Mouse (Mus musculus) gastrocnemius, adult 2 months (tissue): ENCODE results near the gene Gadd45a. TPM values are rescaled to one million over a fixed set of nuclear protein-coding genes. Genes with fewer than 3 reads are reported as not detected.
A peak's percentile ranks its signal among the peaks of the same experiment; 100 is the strongest.

Source experiments
- DNase-seq: peaks from one replicate; pipeline ENCODE4 v3.0.0; 2022
- H3K27ac ChIP-seq: fragments of 200-600 bp; 2 replicates; pipeline ENCODE4 v1.8.1; 2022; ENCODE audit warnings: mild to moderate bottlenecking
- H3K4me3 ChIP-seq: fragments of 200-600 bp; 2 replicates; pipeline ENCODE4 v1.8.1; 2022; ENCODE audit warnings: mild to moderate bottlenecking, moderate library complexity
- CTCF ChIP-seq: fragments of 200-600 bp; IDR thresholded peaks from 2 replicates; pipeline ENCODE4 v1.8.1; 2022; ENCODE audit warnings: antibody characterized with exemption, mild to moderate bottlenecking, moderate library complexity
- intact Hi-C: fragments of 180-260 bp; cut with DNase I; formaldehyde crosslinking; loops from one replicate; pipeline ENCODE4 v1.15.1; 2025
- long read RNA-seq, 2 experiments: library from polyadenylated mRNA; stranded (forward); transcript quantifications; one replicate each; pipeline ENCODE4 v2.0.0; 2021
- total RNA-seq, 2 experiments: library from RNA; stranded (reverse); gene quantifications; 2 replicates each; pipeline ENCODE4 v1.2.3; 2021

Gene Gadd45a
- total RNA-seq = 10 to 100 TPM; 27.6 to 38.9 TPM
- long read RNA-seq, experiment 1, transcript Gadd45a-201 (4 exons, 1,223 nt) = major isoform, 7 of 13 reads
- long read RNA-seq, experiment 1, partial matches to known transcripts = 0 of 13 reads
- long read RNA-seq, experiment 1, other reads (novel, unspliced or antisense) = 5 of 13 reads
- long read RNA-seq, experiment 2, transcript Gadd45a-201 (4 exons, 1,223 nt) = major isoform, 11 of 18 reads
- long read RNA-seq, experiment 2, partial matches to known transcripts = 0 of 18 reads
- long read RNA-seq, experiment 2, other reads (novel, unspliced or antisense) = 6 of 18 reads

DNA sequence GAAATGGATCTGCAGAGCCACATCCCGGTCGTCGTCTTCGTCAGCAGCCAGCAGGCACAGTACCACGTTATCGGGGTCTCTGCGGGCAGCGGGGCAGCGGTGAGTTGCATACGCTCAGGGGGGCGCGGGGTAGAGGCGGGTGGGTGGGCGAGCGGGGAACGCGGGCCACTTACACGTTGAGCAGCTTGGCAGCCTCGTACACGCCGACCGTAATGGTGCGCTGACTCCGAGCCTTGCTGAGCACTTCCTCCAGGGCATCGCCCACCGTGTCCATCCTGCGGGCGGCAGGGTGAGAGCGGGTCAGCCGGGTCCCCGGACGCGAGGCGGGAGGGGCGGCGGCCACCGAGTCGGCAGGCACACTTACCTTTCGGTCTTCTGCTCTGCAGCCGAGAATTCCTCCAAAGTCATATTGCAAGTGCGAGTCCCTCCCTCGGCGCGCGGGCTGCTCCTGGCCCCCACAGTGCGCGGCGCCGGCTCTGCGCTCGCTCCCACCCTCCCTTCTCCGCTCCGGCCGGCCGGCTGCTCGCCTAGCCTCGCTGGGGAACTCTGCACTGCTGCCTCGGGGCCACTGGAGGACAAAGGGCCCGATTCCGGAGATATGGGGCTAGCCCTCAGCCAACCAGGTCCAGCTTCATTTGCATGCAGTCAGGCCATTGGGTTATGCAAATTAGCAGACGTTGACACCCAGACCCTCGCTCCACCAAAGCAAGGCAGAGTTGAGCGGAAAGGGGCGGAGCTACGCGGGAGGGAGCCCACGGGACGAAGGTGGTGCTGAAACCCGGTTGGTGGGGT, at the start of gene Gadd45a:
Gene Gadd45a (minus strand): TSS at position 621 of the 792 bp plus-strand sequence.
- peak; percentile 96 for DNase-seq
- intact Hi-C loops = loop anchor here (1.0 to 5.0 kb wide), 5 partner anchors 65 to 120 kb away; no protein-coding TSS in a partner anchor
- Histone ChIP-seq H3K4me3 (peak within 1 kb of the TSS; percentile 90), H3K27ac (peak within 1 kb of the TSS; percentile 96)
- peak; percentile 27 for TF ChIP-seq CTCF

DNA sequence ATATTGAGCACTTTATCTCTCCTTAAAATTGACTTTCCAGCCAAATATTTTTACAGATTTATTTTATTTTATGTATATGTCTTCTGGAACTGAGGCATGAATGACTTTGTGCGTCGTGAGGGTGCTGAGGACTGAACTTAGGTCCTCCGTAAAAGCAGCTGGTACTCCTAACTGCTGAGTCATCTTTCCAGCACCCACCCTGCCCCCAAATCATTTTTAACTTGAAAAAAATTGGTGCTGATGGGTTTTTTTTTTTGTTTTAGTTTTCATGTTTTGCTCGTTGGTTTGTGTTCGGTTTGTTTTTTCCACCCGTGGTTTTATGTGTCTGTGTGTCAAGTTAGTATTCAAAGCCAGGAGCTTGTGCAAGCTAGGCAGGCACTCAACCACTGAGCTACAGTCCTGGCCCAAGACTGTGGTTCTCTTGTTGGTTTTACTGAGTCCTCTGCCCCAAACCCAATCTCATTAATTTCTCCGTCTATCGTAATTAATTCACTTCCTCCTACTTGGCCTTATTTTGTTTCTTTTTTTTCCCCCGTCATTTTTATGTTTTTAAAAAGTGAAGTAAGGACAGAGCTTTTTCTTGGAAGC, 48.7 kb upstream of the Gadd45a start:
- Histone ChIP-seq H3K27ac (no peak overlapping the region), H3K4me3 (no peak overlapping the region)
- no peak for DNase-seq
- intact Hi-C loops = no loop called here
- no peak for TF ChIP-seq CTCF

DNA sequence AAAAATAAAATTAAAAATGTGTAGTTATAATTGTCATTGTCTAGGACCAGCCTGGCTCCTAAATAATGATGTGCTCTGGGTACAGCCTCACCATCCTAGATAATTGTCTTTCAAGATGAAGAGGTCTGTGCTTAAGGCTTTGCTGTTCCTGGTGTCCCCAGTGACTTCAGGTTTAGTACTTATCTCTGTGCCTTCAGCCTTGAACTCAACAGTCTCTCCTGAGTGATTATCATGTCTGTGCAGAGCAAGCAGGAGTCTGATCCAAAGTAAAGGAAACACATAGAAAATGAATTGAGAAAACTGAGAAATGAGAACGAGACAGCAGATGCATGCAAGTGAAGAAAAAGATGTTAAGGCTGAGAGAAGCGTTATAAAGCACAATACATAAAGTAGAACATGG, 47.2 kb upstream of the Gadd45a start:
- no peak for TF ChIP-seq CTCF
- intact Hi-C loops = no loop called here
- no peak for DNase-seq
- no peak overlapping the region for H3K27ac ChIP-seq
- H3K4me3 ChIP-seq = no peak overlapping the region

DNA sequence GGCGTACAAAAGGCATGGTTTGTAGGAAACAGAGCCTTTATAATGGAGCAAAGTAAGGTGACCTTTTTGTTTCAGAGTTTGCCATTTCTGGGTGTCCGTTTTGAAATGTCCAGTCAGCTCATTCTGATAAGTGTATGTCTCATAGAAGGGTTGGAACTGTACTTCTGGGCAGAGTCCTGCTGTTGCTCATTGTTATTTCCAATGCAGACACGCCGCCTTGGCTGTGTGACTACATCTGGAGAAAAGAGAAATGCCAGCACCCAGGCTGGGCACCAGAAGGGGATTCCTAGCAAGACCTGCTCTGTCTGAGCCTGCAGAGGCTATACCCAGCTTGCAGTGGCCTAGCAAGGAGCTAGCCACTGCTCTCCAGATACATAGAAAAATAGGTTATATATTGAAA, 43.9 kb upstream of the Gadd45a start:
- DNase-seq = no peak
- no peak for TF ChIP-seq CTCF
- Histone ChIP-seq H3K27ac (no peak overlapping the region), H3K4me3 (no peak overlapping the region)
- intact Hi-C loops = no loop called here

DNA sequence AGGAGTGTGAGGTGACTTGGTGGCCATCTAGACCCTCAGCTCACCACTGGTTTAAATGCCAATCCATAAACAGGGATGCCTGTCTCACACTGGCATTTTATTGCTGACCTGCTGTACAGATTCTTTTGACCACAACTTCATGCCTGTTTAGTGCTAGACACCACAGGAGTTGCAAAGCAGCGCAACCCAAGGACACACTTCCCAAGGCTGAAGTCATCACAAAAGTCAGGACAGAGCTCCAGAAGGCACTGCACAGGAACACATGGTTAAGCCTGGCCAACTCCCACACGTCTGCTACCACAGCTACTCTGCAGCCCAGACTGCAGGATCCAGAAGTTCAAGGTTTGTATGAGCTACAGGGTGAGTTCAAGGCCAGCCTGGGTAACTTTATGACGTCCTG, 40.8 kb upstream of the Gadd45a start:
- no peak for DNase-seq
- H3K4me3 ChIP-seq = no peak overlapping the region
- no peak for TF ChIP-seq CTCF
- intact Hi-C loops = no loop called here
- peak overlapping the region; percentile 81 for H3K27ac ChIP-seq

DNA sequence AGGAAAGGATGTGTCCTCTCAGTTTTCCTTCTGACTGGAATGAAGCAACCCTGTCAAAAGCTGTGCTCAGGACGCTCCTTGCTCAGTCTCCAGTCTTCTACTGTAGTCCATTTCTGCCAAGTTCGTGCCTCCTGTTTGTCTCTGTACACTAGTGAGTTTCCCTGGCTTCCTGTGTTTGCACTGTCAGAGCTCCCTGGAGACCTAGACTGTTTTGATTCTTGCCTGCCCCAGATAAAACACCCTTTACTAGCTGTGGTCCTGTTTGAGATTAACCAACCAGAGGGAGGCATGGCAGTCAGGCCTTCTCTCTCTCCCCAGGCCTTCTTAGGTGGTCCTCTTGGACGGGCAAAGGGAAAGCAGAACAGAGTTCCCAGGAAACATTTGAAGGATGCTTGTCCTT, 40.2 kb upstream of the Gadd45a start:
- Histone ChIP-seq H3K27ac (peak overlapping the region; percentile 81), H3K4me3 (no peak overlapping the region)
- no peak for TF ChIP-seq CTCF
- peak; percentile 45 for DNase-seq
- intact Hi-C loops = no loop called here

DNA sequence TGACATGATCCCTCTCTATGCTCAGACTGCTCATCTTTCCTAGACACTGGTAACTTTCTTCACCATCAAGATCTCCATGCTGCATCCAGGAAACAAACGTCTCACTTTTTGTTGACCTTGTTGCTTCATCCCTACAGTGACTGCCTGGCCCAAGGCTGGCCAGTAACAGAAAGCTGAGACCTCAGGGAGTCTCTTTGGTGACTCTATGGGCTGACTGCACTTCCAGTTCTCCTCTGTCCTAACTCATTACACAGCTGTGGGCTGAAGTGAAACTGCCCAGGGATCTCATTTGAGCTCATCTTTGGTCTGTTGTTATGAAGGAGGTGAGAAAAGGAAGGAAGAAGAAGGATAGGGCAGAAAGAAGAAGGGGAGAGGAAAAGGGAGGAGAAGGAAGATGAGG, 39.1 kb upstream of the Gadd45a start:
- Histone ChIP-seq H3K27ac (peak overlapping the region; percentile 81), H3K4me3 (peak overlapping the region; percentile 13; the same call in 1 of the 2 replicates)
- DNase-seq = peak; percentile 58
- intact Hi-C loops = no loop called here
- no peak for TF ChIP-seq CTCF

DNA sequence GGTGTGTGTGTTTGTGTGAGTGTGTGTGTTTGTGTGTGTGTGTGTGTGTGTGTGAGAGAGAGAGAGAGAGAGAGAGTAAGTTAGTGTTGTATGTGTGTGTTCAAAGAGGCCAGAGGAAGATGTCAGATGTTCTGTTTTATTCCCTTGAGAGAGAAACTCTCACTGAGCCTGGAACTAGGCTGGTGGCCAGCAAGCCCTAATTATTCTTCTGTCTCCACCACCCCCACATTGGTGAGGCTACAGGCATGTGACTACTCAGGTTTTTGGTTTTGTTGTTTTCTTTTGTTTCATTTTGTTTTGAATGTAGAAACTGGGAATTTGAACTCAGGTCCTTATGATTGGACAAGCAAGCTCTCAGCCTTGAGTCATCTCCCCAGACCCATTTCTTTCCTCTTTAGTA, 37.6 kb upstream of the Gadd45a start:
- no peak for TF ChIP-seq CTCF
- peak; percentile 32 for DNase-seq
- 0 out of 2 replicates have a peak overlapping the region, but pooled peaks have one; percentile 2 for H3K27ac ChIP-seq
- intact Hi-C loops = no loop called here
- no peak overlapping the region for H3K4me3 ChIP-seq

DNA sequence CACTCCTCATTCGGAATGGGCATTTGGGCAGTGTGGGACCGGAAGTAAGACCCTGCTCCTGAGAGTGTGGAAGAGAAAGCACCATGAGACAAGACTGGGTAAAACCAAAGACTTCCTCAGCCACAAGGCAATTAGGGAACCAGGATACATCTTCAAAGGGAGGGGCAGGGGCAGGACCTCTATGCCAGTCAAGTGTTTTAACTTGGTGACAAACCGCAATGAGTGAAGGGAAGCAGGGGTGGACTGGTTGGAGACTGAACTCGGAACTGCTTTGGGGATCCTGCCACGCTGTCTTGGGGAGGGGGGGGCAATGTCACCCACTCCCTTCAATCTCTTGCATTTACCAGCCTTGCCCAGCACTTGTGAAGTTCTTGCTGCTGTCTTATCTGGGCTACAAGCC, 36.7 kb upstream of the Gadd45a start:
- Histone ChIP-seq H3K4me3 (no peak overlapping the region), H3K27ac (no peak overlapping the region)
- intact Hi-C loops = no loop called here
- DNase-seq = no peak
- TF ChIP-seq CTCF = no peak

DNA sequence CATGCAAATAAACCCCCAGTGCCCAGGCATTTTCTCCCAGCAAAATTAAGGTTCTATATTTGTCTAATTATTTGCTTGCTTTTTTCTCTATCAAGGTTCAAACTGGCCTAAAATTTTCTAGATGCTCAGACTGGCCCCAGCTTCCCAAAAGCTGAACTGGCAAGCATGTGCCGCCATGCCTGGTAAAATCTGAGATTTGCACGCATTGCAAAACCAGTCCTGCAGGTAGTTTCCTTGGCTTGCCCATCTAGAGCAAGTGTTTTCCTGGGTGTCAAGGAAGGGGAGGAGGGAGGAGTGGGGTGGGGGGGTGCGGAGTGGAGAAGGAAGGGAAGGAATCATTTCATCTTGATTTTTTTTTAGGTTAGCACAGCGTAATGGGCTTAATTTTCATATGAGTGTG, 36.2 kb upstream of the Gadd45a start:
- intact Hi-C loops = no loop called here
- no peak for TF ChIP-seq CTCF
- no peak for DNase-seq
- H3K4me3 ChIP-seq = no peak overlapping the region
- no peak overlapping the region for H3K27ac ChIP-seq

DNA sequence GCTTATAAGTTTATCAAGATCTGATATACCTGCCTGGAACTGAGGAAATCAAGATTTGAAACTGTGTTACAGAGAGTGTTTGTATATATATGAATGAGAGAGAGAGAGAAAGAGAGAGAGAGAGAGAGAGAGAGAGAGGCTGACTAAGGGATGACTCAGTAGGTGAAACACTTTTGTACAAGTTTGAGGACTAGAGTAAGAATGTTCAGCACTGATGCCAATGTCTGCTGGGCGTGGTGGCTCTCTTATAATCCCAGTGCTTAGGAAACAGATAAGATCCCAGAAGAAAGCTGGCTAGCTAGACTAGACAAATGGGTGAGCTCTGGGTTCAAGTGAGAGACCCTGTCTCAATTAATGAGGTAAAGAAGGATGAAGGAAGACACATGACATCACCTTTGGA, 34.4 kb upstream of the Gadd45a start:
- TF ChIP-seq CTCF = no peak
- no peak for DNase-seq
- intact Hi-C loops = no loop called here
- H3K27ac ChIP-seq = no peak overlapping the region
- H3K4me3 ChIP-seq = no peak overlapping the region

DNA sequence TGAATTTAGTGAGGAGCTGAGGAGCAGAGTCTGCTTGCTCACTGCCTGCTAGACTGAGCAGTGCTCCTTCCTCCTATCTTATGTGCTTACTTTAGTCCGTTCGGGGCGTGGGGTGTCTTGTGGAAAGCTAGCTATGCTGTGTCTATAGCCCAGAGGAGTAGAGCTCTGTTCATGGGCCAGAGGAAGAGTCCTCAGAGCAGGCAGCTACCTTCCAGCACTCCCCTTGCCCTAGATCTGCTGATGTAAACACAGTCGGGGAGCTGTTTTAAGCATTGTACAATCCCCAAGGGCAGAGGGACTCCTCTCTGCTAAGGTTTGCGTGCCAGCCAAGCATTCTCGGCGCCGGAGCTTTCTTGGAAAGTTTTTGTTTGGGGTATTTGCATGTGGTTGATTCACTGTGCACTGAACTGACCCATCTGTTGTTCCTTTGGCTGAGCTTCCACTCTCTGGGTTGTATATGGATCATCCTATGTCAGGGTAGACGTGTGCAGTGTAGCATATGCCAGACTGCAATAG, 32.6 kb upstream of the Gadd45a start:
- no peak for TF ChIP-seq CTCF
- H3K4me3 ChIP-seq = peak overlapping the region; percentile 54
- H3K27ac ChIP-seq = peak overlapping the region; percentile 52
- intact Hi-C loops = no loop called here
- peak; percentile 23 for DNase-seq
